ENCODE assay signal across 10 mouse cellular contexts in genomic region chr1:39284786-39285185, GRCm38 (mm10).
DNase-seq lines count a peak whose midpoint lies in the region; ATAC-seq lines count a peak whose summit lies in the region.
"Had no signal": no experiment of that assay in that cellular context is flagged by ENCODE, and none has a peak within 500 bp of the region (broad histone marks: within the 10 kb centered on the region; RNA-seq: fewer than 3 reads in every experiment).

No protein-coding gene starts in this region.

- ATAC-seq in liver, embryonic 11.5 days (replicated peaks; ENCODE audit: low FRiP score): 0 out of 2 replicates have a peak, but pooled peaks have one; percentile 41
- ATAC-seq in hindbrain, embryonic 11.5 days (ENCODE audit: low FRiP score): no peak

- intact Hi-C loops in gastrocnemius, postnatal 36 days (cut with DNase I): no loop called here

- WGBS in liver, embryonic 11.5 days: 56% methylated on average over 16 of the region's 16 CpGs
- WGBS in hindbrain, embryonic 11.5 days: 91% methylated on average over 16 of the region's 16 CpGs

- no peaks in the 10 kb centered on the region for H3K27me3 ChIP-seq in liver, embryonic 11.5 days (replicated peaks; ENCODE audit: control insufficient read depth, insufficient read depth, low read length)
- no peaks in the 10 kb centered on the region for H3K27me3 ChIP-seq in hindbrain, embryonic 11.5 days (ENCODE audit: control insufficient read depth, insufficient read depth, low read length)

- H3K36me3 ChIP-seq in liver, embryonic 11.5 days (ENCODE audit: control insufficient read depth, insufficient read depth, low read length): no peaks in the 10 kb centered on the region
- H3K36me3 ChIP-seq in hindbrain, embryonic 11.5 days (ENCODE audit: control insufficient read depth, insufficient read depth, low read length): no peaks in the 10 kb centered on the region

- no peak overlapping the region for H3K4me3 ChIP-seq in liver, embryonic 11.5 days (ENCODE audit: low read depth, low read length)
- H3K4me3 ChIP-seq in hindbrain, embryonic 11.5 days (ENCODE audit: low read depth, low read length): no peak overlapping the region

- peak; percentile 82 for DNase-seq in Muller cell, postnatal 12 days (ENCODE audit: inconsistent ontology term)
- peak; percentile 86 to 92 for DNase-seq in adrenal gland, adult (ENCODE audit: inconsistent age in 2 of 2, low spot score in 1 of 2)
- DNase-seq in gastrocnemius, postnatal 36 days: peak; percentile 25 to 40
- no peak for DNase-seq in liver, embryonic 11.5 days (ENCODE audit: low spot score)
- no peak for DNase-seq in hindbrain, embryonic 11.5 days (ENCODE audit: low spot score)
- no peak for DNase-seq in right cerebral cortex, postnatal 14 days
- no peak for DNase-seq in thymus, postnatal 36 days
- no peak for DNase-seq in spleen, postnatal 4 days (ENCODE audit: low spot score in 2 of 2)
- DNase-seq: layer of hippocampus, postnatal 36 days had no signal

- no peaks in the 10 kb centered on the region for H3K4me1 ChIP-seq in liver, embryonic 11.5 days (replicated peaks; ENCODE audit: control insufficient read depth, insufficient read depth, low read length)
- H3K4me1 ChIP-seq in hindbrain, embryonic 11.5 days (replicated peaks; ENCODE audit: control insufficient read depth, insufficient read depth, low read length): no peaks in the 10 kb centered on the region

- no peak overlapping the region for H3K9ac ChIP-seq in liver, embryonic 11.5 days (ENCODE audit: low read depth, low read length)
- no peak overlapping the region for H3K9ac ChIP-seq in hindbrain, embryonic 11.5 days (ENCODE audit: low read depth, low read length)

- H3K4me2 ChIP-seq in liver, embryonic 11.5 days: no peak overlapping the region
- no peak overlapping the region for H3K4me2 ChIP-seq in hindbrain, embryonic 11.5 days (replicated peaks; ENCODE audit: low read depth, low read length)
- H3K4me2 ChIP-seq: midbrain, embryonic 11.5 days had no signal

- H3K9me3 ChIP-seq in liver, embryonic 11.5 days (ENCODE audit: control insufficient read depth, low read length): no peaks in the 10 kb centered on the region
- no peaks in the 10 kb centered on the region for H3K9me3 ChIP-seq in hindbrain, embryonic 11.5 days (ENCODE audit: control insufficient read depth, low read length)

- no peak overlapping the region for H3K27ac ChIP-seq in liver, embryonic 11.5 days (ENCODE audit: low read depth, low read length)
- H3K27ac ChIP-seq in hindbrain, embryonic 11.5 days (ENCODE audit: low read depth, low read length): no peak overlapping the region

Comparison
In these comparisons a context has a peak if more than half of its experiments do, and no peak if none do; other contexts are left out.
1. DNase-seq: peak in Muller cell, postnatal 12 days (single experiment), adrenal gland, adult (2 of 2) and gastrocnemius, postnatal 36 days (2 of 2); none in liver, embryonic 11.5 days (single experiment), hindbrain, embryonic 11.5 days (single experiment), right cerebral cortex, postnatal 14 days (single experiment), thymus, postnatal 36 days (0 of 2) and spleen, postnatal 4 days (0 of 2).